Mouse (Mus musculus) liver, embryonic 12.5 days (tissue): Measurements from ENCODE around the gene Higd1c. TPM values are rescaled to one million over a fixed set of nuclear protein-coding genes. Genes with fewer than 3 reads are reported as not detected.
"Not testable (repeated sequence)": the region's sequence is repeated elsewhere in the genome, so short reads cannot be mapped to it uniquely, and the experiment has no call there.

Experiments
- ATAC-seq: fragments of 200-750 bp; cut with Nextera tagmentation; 2 replicates; pipeline ENCODE4 v1.8.0; 2017; ENCODE audit warnings: moderate number of reproducible peaks, mild to moderate bottlenecking, moderate library complexity
- H3K27ac ChIP-seq: fragments of 300-500 bp; sonication (generic); 2 replicates; pipeline ENCODE4 v1.5.1; 2016; ENCODE audit warnings: mild to moderate bottlenecking
- H3K27me3 ChIP-seq: fragments of 300-500 bp; sonication (generic); replicated peaks from 2 replicates; pipeline ENCODE4 v1.6.1; 2016; ENCODE audit warnings: mild to moderate bottlenecking, moderate library complexity
- H3K36me3 ChIP-seq: fragments of 300-500 bp; sonication (generic); 2 replicates; pipeline ENCODE4 v1.6.1; 2016; ENCODE audit warnings: mild to moderate bottlenecking, moderate library complexity
- H3K4me1 ChIP-seq: fragments of 300-500 bp; sonication (generic); 2 replicates; pipeline ENCODE4 v1.6.1; 2016
- H3K4me2 ChIP-seq: fragments of 300-500 bp; sonication (generic); 2 replicates; pipeline ENCODE4 v1.6.1; 2016; ENCODE audit warnings: mild to moderate bottlenecking, moderate library complexity
- H3K4me3 ChIP-seq: fragments of 300-500 bp; sonication (generic); 2 replicates; pipeline ENCODE4 v1.5.1; 2016; ENCODE audit warnings: mild to moderate bottlenecking, moderate library complexity
- H3K9ac ChIP-seq: fragments of 300-500 bp; sonication (generic); 2 replicates; pipeline ENCODE4 v1.6.1; 2016; ENCODE audit warnings: mild to moderate bottlenecking, moderate library complexity
- H3K9me3 ChIP-seq: fragments of 300-500 bp; sonication (generic); replicated peaks from 2 replicates; pipeline ENCODE4 v1.6.1; 2016; ENCODE audit warnings: mild to moderate bottlenecking, moderate library complexity
- WGBS: fragments of 180-500 bp; shearing (Covaris S2); methylation state at CpG from one replicate; pipeline ENCODE4 v1.1.7; 2016; ENCODE audit not compliant: insufficient replicate concordance; 5-methylcytosine and 5-hydroxymethylcytosine counted together
- polyA plus RNA-seq: library from polyadenylated mRNA; unstranded; fragments of >200 nt; fragmentation: Nextera tagmentation; extraction: Ambion mirVana; gene quantifications from 2 replicates; pipeline ENCODE4 v1.2.1, GENCODE M21; 2016

The Higd1c gene
- polyA plus RNA-seq, 1 experiment from 2014 or later: not detected

- peak; percentile 67 for ATAC-seq
- H3K9me3 ChIP-seq, H3K9ac ChIP-seq, H3K27me3 ChIP-seq, H3K4me3 ChIP-seq, H3K36me3 ChIP-seq, H3K27ac ChIP-seq, H3K4me2 ChIP-seq, H3K4me1 ChIP-seq: not testable (repeated sequence)
Observed at GRCm38 (mm10) chr15:100337328-100337727, 27.0 kb upstream of the Higd1c start.

GRCm38 (mm10) chr15:100337847-100338246 lies 26.5 kb upstream of the Higd1c start:
- not testable (repeated sequence) for H3K4me1 ChIP-seq, H3K4me2 ChIP-seq, H3K4me3 ChIP-seq, H3K27me3 ChIP-seq, H3K36me3 ChIP-seq, H3K9me3 ChIP-seq, H3K9ac ChIP-seq, H3K27ac ChIP-seq
- peak; percentile 49; the same call in 1 of the 2 replicates for ATAC-seq
- WGBS: 27% methylated on average over 10 of the region's 10 CpGs

- not testable (repeated sequence) for H3K4me3 ChIP-seq, H3K4me1 ChIP-seq, ATAC-seq, H3K4me2 ChIP-seq, H3K27me3 ChIP-seq, H3K9ac ChIP-seq, H3K36me3 ChIP-seq, H3K27ac ChIP-seq, H3K9me3 ChIP-seq
- WGBS: 62% methylated on average over 5 of the region's 5 CpGs
Observed at GRCm38 (mm10) chr15:100341314-100341980, 22.9 kb upstream of the Higd1c start.

GRCm38 (mm10) chr15:100345484-100345883 lies 18.9 kb upstream of the Higd1c start:
- ATAC-seq: no peak
- Histone ChIP-seq H3K4me1 (0 out of 2 replicates have a peak, but pooled peaks cover 6% of the 10 kb centered on the region), H3K9me3 (no peaks in the 10 kb centered on the region)

GRCm38 (mm10) chr15:100346761-100347160 lies 17.6 kb upstream of the Higd1c start:
- no peak overlapping the region for H3K4me3 ChIP-seq
- 52% methylated on average over 14 of the region's 14 CpGs for WGBS
- ATAC-seq: 0 out of 2 replicates have a peak, but pooled peaks have one; percentile 13

More at GRCm38 (mm10) chr15:100345484-100345883, 18.9 kb upstream of the Higd1c start:
- Histone ChIP-seq H3K27ac (no peak overlapping the region), H3K9ac (no peak overlapping the region), H3K27me3 (no peaks in the 10 kb centered on the region), H3K36me3 (no peaks in the 10 kb centered on the region), H3K4me2 (no peak overlapping the region), H3K4me3 (no peak overlapping the region)

GRCm38 (mm10) chr15:100349496-100349895 lies 14.8 kb upstream of the Higd1c start:
- Histone ChIP-seq H3K27ac (no peak overlapping the region), H3K9ac (no peak overlapping the region), H3K4me3 (no peak overlapping the region), H3K36me3 (no peaks in the 10 kb centered on the region), H3K9me3 (no peaks in the 10 kb centered on the region), H3K4me2 (no peak overlapping the region), H3K27me3 (peaks cover 4% of the 10 kb centered on the region), H3K4me1 (0 out of 2 replicates have a peak, but pooled peaks cover 6% of the 10 kb centered on the region)
- ATAC-seq: no peak
- WGBS: 46% methylated on average over 2 of the region's 2 CpGs

More at GRCm38 (mm10) chr15:100346761-100347160, 17.6 kb upstream of the Higd1c start:
- H3K4me1 ChIP-seq: 0 out of 2 replicates have a peak, but pooled peaks cover 6% of the 10 kb centered on the region
- peaks cover 4% of the 10 kb centered on the region; the same call in 1 of the 2 replicates for H3K27me3 ChIP-seq
- H3K27ac ChIP-seq: peak overlapping the region; percentile 38
- H3K36me3 ChIP-seq: no peaks in the 10 kb centered on the region
- H3K9ac ChIP-seq: no peak overlapping the region
- H3K4me2 ChIP-seq: no peak overlapping the region
- H3K9me3 ChIP-seq: no peaks in the 10 kb centered on the region

- peaks cover 4% of the 10 kb centered on the region for H3K27me3 ChIP-seq
- H3K4me2 ChIP-seq: no peak overlapping the region
- no peaks in the 10 kb centered on the region for H3K36me3 ChIP-seq
- ATAC-seq: no peak
- H3K9ac ChIP-seq: no peak overlapping the region
- no peak overlapping the region for H3K4me3 ChIP-seq
- no peak overlapping the region for H3K27ac ChIP-seq
- 55% methylated on average over 6 of the region's 6 CpGs for WGBS
- no peaks in the 10 kb centered on the region for H3K4me1 ChIP-seq
- no peaks in the 10 kb centered on the region for H3K9me3 ChIP-seq
Observed at GRCm38 (mm10) chr15:100351501-100352060, 12.8 kb upstream of the Higd1c start.

- Histone ChIP-seq H3K27me3 (peaks cover 7% of the 10 kb centered on the region), H3K4me1 (no peaks in the 10 kb centered on the region), H3K9me3 (no peaks in the 10 kb centered on the region), H3K9ac (no peak within 1 kb of the TSS), H3K36me3 (no peaks in the 10 kb centered on the region), H3K4me3 (no peak within 1 kb of the TSS), H3K4me2 (no peak within 1 kb of the TSS), H3K27ac (no peak within 1 kb of the TSS)
- no peak for ATAC-seq
- WGBS: 68% methylated on average over 10 of the region's 10 CpGs
Observed at GRCm38 (mm10) chr15:100352711-100353250, 11.6 kb upstream of the Higd1c start, which contains the start of the genes Methig1 and Mettl7a2. TSS of gene Methig1 (plus strand) at chr15:100353149. TSS of gene Mettl7a2 (plus strand) at chr15:100353200.

GRCm38 (mm10) chr15:100353399-100353798 lies 10.9 kb upstream of the Higd1c start:
- not testable (repeated sequence) for ATAC-seq, H3K36me3 ChIP-seq, H3K27ac ChIP-seq, H3K4me3 ChIP-seq, H3K4me2 ChIP-seq, H3K9me3 ChIP-seq, H3K9ac ChIP-seq, H3K4me1 ChIP-seq
- 76% methylated on average over 21 of the region's 22 CpGs for WGBS
- H3K27me3 ChIP-seq: peaks cover 11% of the 10 kb centered on the region

GRCm38 (mm10) chr15:100355876-100356275 lies 8.5 kb upstream of the Higd1c start:
- WGBS: 67% methylated on average over 5 of the region's 5 CpGs
- ATAC-seq: no peak
- H3K4me1 ChIP-seq: no peaks in the 10 kb centered on the region
- H3K9ac ChIP-seq: no peak overlapping the region
- H3K36me3 ChIP-seq: no peaks in the 10 kb centered on the region
- H3K9me3 ChIP-seq: no peaks in the 10 kb centered on the region
- H3K4me2 ChIP-seq: no peak overlapping the region
- H3K27me3 ChIP-seq: peaks cover 15% of the 10 kb centered on the region
- no peak overlapping the region for H3K27ac ChIP-seq
- H3K4me3 ChIP-seq: no peak overlapping the region

- not testable (repeated sequence) for H3K27me3 ChIP-seq, H3K4me2 ChIP-seq, H3K4me1 ChIP-seq, H3K36me3 ChIP-seq, H3K27ac ChIP-seq, H3K4me3 ChIP-seq, H3K9ac ChIP-seq, H3K9me3 ChIP-seq, ATAC-seq
- 67% methylated on average over 9 of the region's 9 CpGs for WGBS
Observed at GRCm38 (mm10) chr15:100365967-100366366, 1.6 kb downstream of the Higd1c start.

- H3K9me3 ChIP-seq: no peaks in the 10 kb centered on the region
- WGBS: 69% methylated on average over 7 of the region's 7 CpGs
Observed at GRCm38 (mm10) chr15:100367119-100367518, 2.8 kb downstream of the Higd1c start.

More at GRCm38 (mm10) chr15:100367119-100367518, 2.8 kb downstream of the Higd1c start:
- Histone ChIP-seq H3K4me1 (no peaks in the 10 kb centered on the region), H3K4me3 (no peak overlapping the region), H3K27me3 (no peaks in the 10 kb centered on the region; the same call in 1 of the 2 replicates), H3K4me2 (no peak overlapping the region), H3K36me3 (no peaks in the 10 kb centered on the region), H3K9ac (no peak overlapping the region), H3K27ac (no peak overlapping the region)
- ATAC-seq: no peak
